In the genomic region with DNA sequence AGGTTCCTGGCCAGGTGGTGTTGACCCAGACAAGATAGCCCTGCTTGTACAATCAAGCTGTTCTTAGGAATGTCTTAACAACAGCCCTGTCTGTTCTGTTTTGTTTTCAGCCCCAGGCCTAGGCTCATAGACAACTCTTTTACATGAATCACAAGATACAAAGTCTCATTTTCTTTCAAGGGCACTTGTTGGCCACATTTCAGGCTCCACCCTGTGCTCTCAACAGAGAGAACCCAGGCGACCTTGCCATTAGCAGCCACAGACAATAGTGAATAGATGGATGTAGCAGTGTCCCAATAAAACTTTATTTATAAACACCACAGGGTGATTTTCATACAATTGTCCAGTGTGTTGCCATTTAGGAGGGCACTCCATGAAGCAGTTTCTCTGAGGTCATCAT, we compare ENCODE assay signal across 13 mouse cellular contexts. TPM values are rescaled to one million over a fixed set of nuclear protein-coding genes. Genes with fewer than 3 reads are reported as not detected.
DNase-seq lines count a peak whose midpoint lies in the region.
"Had no signal": no experiment of that assay in that cellular context is flagged by ENCODE, and none has a peak within 500 bp of the region (broad histone marks: within the 10 kb centered on the region; RNA-seq: fewer than 3 reads in every experiment).

No protein-coding gene starts in this region.

- peak; percentile 42 to 57 for DNase-seq in adrenal gland, postnatal 36 days
- no peak for DNase-seq in adrenal gland, adult 18-20 months (ENCODE audit: low spot score in 2 of 2)
- DNase-seq in 3T3-L1 (ENCODE audit: low read depth, low spot score) (peak; percentile 21), ES-CJ7 (ENCODE audit: low read depth, low spot score) (peak; percentile 73)
- DNase-seq in yolk sac, embryonic 10.5 days (ENCODE audit: low spot score): peak; percentile 68
- DNase-seq in kidney, adult 9 months: no peak
- DNase-seq: B cell, adult 2 months; cerebellum, adult 2 months; cerebellum, postnatal 10 days; gastrocnemius, postnatal 36 days; heart, adult 11 months; heart, postnatal 10 days; heart, postnatal 4 days had no signal

RNA-seq across cellular contexts. Expression of a gene that starts 2.9 kb away (rescaled TPM):
- total RNA-seq in adrenal gland, postnatal 36 days (2021): 10 to 100 TPM; 25.3 to 25.9 TPM
- total RNA-seq in adrenal gland, adult 18-20 months (2021): 10 to 100 TPM; 26.7 to 36.4 TPM

RNA-seq across cellular contexts. Expression of a gene that starts 39.1 kb away (rescaled TPM):
- total RNA-seq in adrenal gland, postnatal 36 days (2021): 100 to 1,000 TPM; 154 to 181 TPM
- 100 to 1,000 TPM; 148 to 156 TPM for total RNA-seq in adrenal gland, adult 18-20 months (2021)

Comparison
In these comparisons a context has a peak if more than half of its experiments do, and no peak if none do; other contexts are left out.
1. DNase-seq: peak in adrenal gland, postnatal 36 days (2 of 2), 3T3-L1 (single experiment), ES-CJ7 (single experiment) and yolk sac, embryonic 10.5 days (single experiment); none in adrenal gland, adult 18-20 months (0 of 2) and kidney, adult 9 months (single experiment).